Mouse (Mus musculus): ENCODE measurements around the gene Olfr1054. TPM values are rescaled to one million over a fixed set of nuclear protein-coding genes. Genes with fewer than 3 reads are reported as not detected.
"Not testable (repeated sequence)": the region's sequence is repeated elsewhere in the genome, so short reads cannot be mapped to it uniquely, and the experiment has no call there.

Olfr1054 gene
- polyA plus RNA-seq (2014; fragmentation: Nextera tagmentation; extraction: Ambion mirVana): not detected in 2 replicates

DNA sequence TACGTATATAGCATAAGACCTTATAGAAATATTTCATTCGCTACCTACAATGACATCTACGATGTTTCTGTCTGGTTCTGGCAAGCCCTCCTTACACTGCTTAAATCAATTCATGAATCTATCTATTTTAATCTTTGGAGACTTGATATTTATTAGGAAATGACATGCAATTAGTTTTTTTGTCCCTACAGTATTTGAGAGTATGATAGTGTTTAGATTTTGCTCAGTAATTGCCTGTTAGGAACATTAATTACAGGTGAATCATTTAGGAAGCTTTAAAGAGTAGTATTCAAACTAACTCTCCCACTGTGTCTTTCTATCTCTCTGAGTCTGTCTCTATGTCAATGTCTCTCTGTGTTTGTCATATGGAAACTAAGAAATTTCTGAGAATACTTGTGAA, at the start of gene Olfr1054:
Gene Olfr1054, minus strand, starts transcription at position 101 of the 400 bp plus-strand sequence.
- Histone ChIP-seq H3K27me3 (ENCODE audit: insufficient read depth, low read length) (no peaks in the 10 kb centered on the region), H3K4me2 (no peak within 1 kb of the TSS), H3K9me3 (ENCODE audit: low read depth, low read length) (no peaks in the 10 kb centered on the region), H3K4me1 (ENCODE audit: insufficient read depth) (no peaks in the 10 kb centered on the region), H3K27ac (ENCODE audit: low read depth) (no peak within 1 kb of the TSS), H3K9ac (no peak within 1 kb of the TSS), H3K4me3 (ENCODE audit: low read depth, low read length) (no peak within 1 kb of the TSS), H3K36me3 (ENCODE audit: insufficient read depth) (no peaks in the 10 kb centered on the region)
- TF ChIP-seq CTCF (IDR thresholded peaks at IDR 0.05; ENCODE audit: low read depth): no peak
- ATAC-seq (ENCODE audit: insufficient read depth) (no peak), DNase-seq (no peak)
- WGBS: 87% methylated on average over 3 of the region's 3 CpGs

GRCm38 (mm10) chr2:86378293-86378692, 43.1 kb upstream of the Olfr1054 start, which contains the start of gene Olfr1057:
TSS of gene Olfr1057 (minus strand) at chr2:86378393.
- H3K4me3 ChIP-seq (ENCODE audit: low read depth, low read length): no peak within 1 kb of the TSS
- no peak for TF ChIP-seq CTCF (IDR thresholded peaks at IDR 0.05; ENCODE audit: low read depth)

GRCm38 (mm10) chr2:86366342-86366741, 31.1 kb upstream of the Olfr1054 start:
- H3K27me3 ChIP-seq (ENCODE audit: insufficient read depth, low read length); H3K27ac ChIP-seq (ENCODE audit: low read depth); H3K4me3 ChIP-seq (ENCODE audit: low read depth, low read length); H3K4me1 ChIP-seq (ENCODE audit: insufficient read depth); ATAC-seq (ENCODE audit: insufficient read depth); H3K36me3 ChIP-seq (ENCODE audit: insufficient read depth); DNase-seq; H3K4me2 ChIP-seq; H3K9ac ChIP-seq; H3K9me3 ChIP-seq (ENCODE audit: low read depth, low read length): not testable (repeated sequence)
- WGBS: no CpG with 5 or more reads among the region's 6 CpGs

More at GRCm38 (mm10) chr2:86378293-86378692, 43.1 kb upstream of the Olfr1054 start, which contains the start of gene Olfr1057:
- no peak within 1 kb of the TSS for H3K4me2 ChIP-seq
- H3K9me3 ChIP-seq (ENCODE audit: low read depth, low read length): no peaks in the 10 kb centered on the region
- H3K4me1 ChIP-seq (ENCODE audit: insufficient read depth): no peaks in the 10 kb centered on the region
- DNase-seq (no peak), ATAC-seq (ENCODE audit: insufficient read depth) (no peak)
- H3K9ac ChIP-seq: no peak within 1 kb of the TSS
- H3K27me3 ChIP-seq (ENCODE audit: insufficient read depth, low read length): no peaks in the 10 kb centered on the region
- H3K27ac ChIP-seq (ENCODE audit: low read depth): no peak within 1 kb of the TSS
- H3K36me3 ChIP-seq (ENCODE audit: insufficient read depth): no peaks in the 10 kb centered on the region

GRCm38 (mm10) chr2:86362369-86362768, 27.1 kb upstream of the Olfr1054 start, which contains the start of gene Olfr1056:
TSS of gene Olfr1056 (minus strand) at chr2:86362469.
- H3K4me3 ChIP-seq (ENCODE audit: low read depth, low read length): no peak within 1 kb of the TSS
- H3K36me3 ChIP-seq (ENCODE audit: insufficient read depth): no peaks in the 10 kb centered on the region
- no peak for TF ChIP-seq CTCF (IDR thresholded peaks at IDR 0.05; ENCODE audit: low read depth)
- ATAC-seq (ENCODE audit: insufficient read depth): no peak
- H3K9me3 ChIP-seq (ENCODE audit: low read depth, low read length): no peaks in the 10 kb centered on the region
- H3K9ac ChIP-seq: no peak within 1 kb of the TSS
- no peaks in the 10 kb centered on the region for H3K27me3 ChIP-seq (ENCODE audit: insufficient read depth, low read length)
- no peak within 1 kb of the TSS for H3K27ac ChIP-seq (ENCODE audit: low read depth)
- DNase-seq: no peak
- no peak within 1 kb of the TSS for H3K4me2 ChIP-seq
- H3K4me1 ChIP-seq (ENCODE audit: insufficient read depth): no peaks in the 10 kb centered on the region

GRCm38 (mm10) chr2:86351751-86352150, 16.5 kb upstream of the Olfr1054 start:
- H3K4me1 ChIP-seq (ENCODE audit: insufficient read depth); H3K4me3 ChIP-seq (ENCODE audit: low read depth, low read length); H3K4me2 ChIP-seq; H3K9me3 ChIP-seq (ENCODE audit: low read depth, low read length); H3K27me3 ChIP-seq (ENCODE audit: insufficient read depth, low read length); H3K36me3 ChIP-seq (ENCODE audit: insufficient read depth); ATAC-seq (ENCODE audit: insufficient read depth); H3K9ac ChIP-seq; H3K27ac ChIP-seq (ENCODE audit: low read depth): not testable (repeated sequence)
- WGBS: 85% methylated on average over 1 of the region's 1 CpGs
- peak; percentile 1 for DNase-seq

DNA sequence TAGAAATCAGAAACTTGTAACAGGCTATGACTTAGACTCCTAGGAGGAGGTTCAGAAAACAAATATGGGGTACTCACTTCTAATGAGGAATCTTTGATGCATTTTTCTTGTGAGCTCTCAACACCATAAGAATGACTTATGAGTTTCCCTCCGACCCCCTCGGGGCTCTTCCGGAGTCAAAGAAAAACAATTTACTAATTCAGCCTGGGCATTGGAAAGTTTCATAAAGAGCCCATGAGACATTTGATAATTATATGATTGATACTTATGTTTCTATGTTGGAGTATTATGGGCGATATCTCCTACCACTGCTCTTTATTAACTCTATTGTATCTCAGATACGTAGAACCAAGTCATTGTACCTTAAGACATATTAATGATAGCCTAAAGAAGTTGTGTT, 15.0 kb upstream of the Olfr1054 start, which contains the start of gene Olfr1055:
Gene Olfr1055, minus strand, starts transcription at position 101 of the 400 bp plus-strand sequence.
- WGBS: 80% methylated on average over 5 of the region's 5 CpGs
- Histone ChIP-seq H3K4me3 (ENCODE audit: low read depth, low read length) (no peak within 1 kb of the TSS), H3K4me1 (ENCODE audit: insufficient read depth) (no peaks in the 10 kb centered on the region), H3K36me3 (ENCODE audit: insufficient read depth) (no peaks in the 10 kb centered on the region), H3K4me2 (no peak within 1 kb of the TSS), H3K9me3 (ENCODE audit: low read depth, low read length) (no peaks in the 10 kb centered on the region), H3K9ac (no peak within 1 kb of the TSS), H3K27me3 (ENCODE audit: insufficient read depth, low read length) (no peaks in the 10 kb centered on the region), H3K27ac (ENCODE audit: low read depth) (no peak within 1 kb of the TSS)
- ATAC-seq (ENCODE audit: insufficient read depth) (no peak), DNase-seq (no peak)
- TF ChIP-seq CTCF (IDR thresholded peaks at IDR 0.05; ENCODE audit: low read depth): no peak

DNA sequence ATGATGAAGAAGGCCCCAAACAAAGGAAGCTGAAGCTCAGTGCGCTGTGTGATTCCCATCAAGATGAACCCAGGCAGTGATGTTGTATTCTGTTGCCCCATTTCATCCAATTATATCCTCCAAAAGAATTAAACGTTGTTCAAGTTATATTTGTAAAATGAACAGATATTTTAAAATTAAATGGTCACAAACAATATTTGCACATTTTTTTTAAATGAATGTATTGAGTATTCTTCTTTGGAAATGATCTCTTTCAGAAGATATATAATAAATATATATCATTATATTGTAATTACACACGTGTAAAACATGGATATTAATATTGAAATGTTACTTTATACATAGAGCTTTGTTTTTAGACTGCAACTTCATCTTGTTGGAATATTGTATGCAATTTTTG, 20.0 kb downstream of the Olfr1054 start, which contains the start of gene Olfr1053:
Gene Olfr1053, minus strand, starts transcription at position 101 of the 400 bp plus-strand sequence.
- H3K4me3 ChIP-seq (ENCODE audit: low read depth, low read length): no peak within 1 kb of the TSS
- H3K36me3 ChIP-seq (ENCODE audit: insufficient read depth): no peaks in the 10 kb centered on the region
- no peak within 1 kb of the TSS for H3K9ac ChIP-seq
- H3K27me3 ChIP-seq (ENCODE audit: insufficient read depth, low read length): no peaks in the 10 kb centered on the region
- ATAC-seq (ENCODE audit: insufficient read depth) (no peak), DNase-seq (no peak)
- no peak for TF ChIP-seq CTCF (IDR thresholded peaks at IDR 0.05; ENCODE audit: low read depth)
- 60% methylated on average over 3 of the region's 3 CpGs for WGBS
- no peak within 1 kb of the TSS for H3K4me2 ChIP-seq
- H3K9me3 ChIP-seq (ENCODE audit: low read depth, low read length): no peaks in the 10 kb centered on the region
- H3K4me1 ChIP-seq (ENCODE audit: insufficient read depth): no peaks in the 10 kb centered on the region
- H3K27ac ChIP-seq (ENCODE audit: low read depth): no peak within 1 kb of the TSS

DNA sequence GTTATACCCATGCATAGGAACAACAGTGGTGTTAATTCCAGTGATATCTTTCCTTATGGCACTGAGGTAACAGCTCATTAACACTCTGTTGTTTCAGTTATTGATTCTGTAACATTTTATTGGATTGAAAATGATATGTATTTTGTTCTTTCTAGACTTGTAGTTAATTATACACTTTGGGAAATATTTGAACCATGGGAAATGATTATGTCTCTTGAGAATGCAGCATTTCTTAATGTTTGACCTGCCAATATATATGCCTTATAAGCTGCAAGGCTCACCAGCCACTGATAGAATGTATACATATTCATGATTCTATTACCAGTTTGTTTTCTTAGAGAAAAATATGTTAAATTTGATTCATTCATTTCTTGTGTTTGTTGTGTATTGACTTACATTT, 43.1 kb downstream of the Olfr1054 start, which contains the start of gene Olfr1052:
Gene Olfr1052, plus strand, starts transcription at position 301 of the 400 bp plus-strand sequence.
- no peak within 1 kb of the TSS for H3K9ac ChIP-seq
- no peaks in the 10 kb centered on the region for H3K36me3 ChIP-seq (ENCODE audit: insufficient read depth)
- no peak within 1 kb of the TSS for H3K4me2 ChIP-seq
- DNase-seq: no peak
- no peaks in the 10 kb centered on the region for H3K4me1 ChIP-seq (ENCODE audit: insufficient read depth)
- no peak within 1 kb of the TSS for H3K4me3 ChIP-seq (ENCODE audit: low read depth, low read length)
- TF ChIP-seq CTCF (IDR thresholded peaks at IDR 0.05; ENCODE audit: low read depth): no peak
- H3K27ac ChIP-seq (ENCODE audit: low read depth): no peak within 1 kb of the TSS
- no peaks in the 10 kb centered on the region for H3K9me3 ChIP-seq (ENCODE audit: low read depth, low read length)
- ATAC-seq (ENCODE audit: insufficient read depth): no peak
- no peaks in the 10 kb centered on the region for H3K27me3 ChIP-seq (ENCODE audit: insufficient read depth, low read length)

Other genes starting within 250 kb of the Olfr1054 start
- gene Olfr1037, start 248.0 kb downstream of the Olfr1054 start, polyA plus RNA-seq (2014; fragmentation: Nextera tagmentation; extraction: Ambion mirVana): not detected in 2 replicates
- gene Olfr1039, start 199.5 kb downstream of the Olfr1054 start, polyA plus RNA-seq (2014; fragmentation: Nextera tagmentation; extraction: Ambion mirVana): not detected in 2 replicates
- gene Olfr1040, start 188.7 kb downstream of the Olfr1054 start, polyA plus RNA-seq (2014; fragmentation: Nextera tagmentation; extraction: Ambion mirVana): not detected in 2 replicates
- gene Olfr1042, start 173.6 kb downstream of the Olfr1054 start, polyA plus RNA-seq (2014; fragmentation: Nextera tagmentation; extraction: Ambion mirVana): not detected in 2 replicates
- gene Olfr1043, start 167.9 kb downstream of the Olfr1054 start, polyA plus RNA-seq (2014; fragmentation: Nextera tagmentation; extraction: Ambion mirVana): not detected in 2 replicates
- not detected in 2 replicates for gene Olfr1044, start 157.6 kb downstream of the Olfr1054 start, polyA plus RNA-seq (2014; fragmentation: Nextera tagmentation; extraction: Ambion mirVana)
- gene Olfr52, start 149.8 kb downstream of the Olfr1054 start, polyA plus RNA-seq (2014; fragmentation: Nextera tagmentation; extraction: Ambion mirVana): not detected in 2 replicates
- not detected in 2 replicates for gene Olfr1045, start 132.4 kb downstream of the Olfr1054 start, polyA plus RNA-seq (2014; fragmentation: Nextera tagmentation; extraction: Ambion mirVana)
- not detected in 2 replicates for gene Olfr1046, start 116.1 kb downstream of the Olfr1054 start, polyA plus RNA-seq (2014; fragmentation: Nextera tagmentation; extraction: Ambion mirVana)
- not detected in 2 replicates for gene Olfr1047, start 104.0 kb downstream of the Olfr1054 start, polyA plus RNA-seq (2014; fragmentation: Nextera tagmentation; extraction: Ambion mirVana)
- gene Olfr1048, start 95.1 kb downstream of the Olfr1054 start, polyA plus RNA-seq (2014; fragmentation: Nextera tagmentation; extraction: Ambion mirVana): not detected in 2 replicates
- not detected in 2 replicates for gene Olfr1049, start 77.1 kb downstream of the Olfr1054 start, polyA plus RNA-seq (2014; fragmentation: Nextera tagmentation; extraction: Ambion mirVana)
- gene Olfr1051, start 56.3 kb downstream of the Olfr1054 start, polyA plus RNA-seq (2014; fragmentation: Nextera tagmentation; extraction: Ambion mirVana): not detected in 2 replicates
- not detected in 2 replicates for gene Olfr1052, start 43.0 kb downstream of the Olfr1054 start, polyA plus RNA-seq (2014; fragmentation: Nextera tagmentation; extraction: Ambion mirVana)
- gene Olfr1053, start 20.1 kb downstream of the Olfr1054 start, polyA plus RNA-seq (2014; fragmentation: Nextera tagmentation; extraction: Ambion mirVana): not detected in 2 replicates
- gene Olfr1055, start 14.9 kb upstream of the Olfr1054 start, polyA plus RNA-seq (2014; fragmentation: Nextera tagmentation; extraction: Ambion mirVana): not detected in 2 replicates
- gene Olfr1056, start 27.0 kb upstream of the Olfr1054 start, polyA plus RNA-seq (2014; fragmentation: Nextera tagmentation; extraction: Ambion mirVana): not detected in 2 replicates
- not detected in 2 replicates for gene Olfr1057, start 43.0 kb upstream of the Olfr1054 start, polyA plus RNA-seq (2014; fragmentation: Nextera tagmentation; extraction: Ambion mirVana)
- not detected in 2 replicates for gene Olfr1058, start 53.1 kb upstream of the Olfr1054 start, polyA plus RNA-seq (2014; fragmentation: Nextera tagmentation; extraction: Ambion mirVana)
- not detected in 2 replicates for gene Olfr1061, start 78.6 kb upstream of the Olfr1054 start, polyA plus RNA-seq (2014; fragmentation: Nextera tagmentation; extraction: Ambion mirVana)
- gene Olfr1062, start 91.3 kb upstream of the Olfr1054 start, polyA plus RNA-seq (2014; fragmentation: Nextera tagmentation; extraction: Ambion mirVana): not detected in 2 replicates
- gene Olfr1065, start 115.2 kb upstream of the Olfr1054 start, polyA plus RNA-seq (2014; fragmentation: Nextera tagmentation; extraction: Ambion mirVana): not detected in 2 replicates
- gene Olfr1066, start 120.8 kb upstream of the Olfr1054 start, polyA plus RNA-seq (2014; fragmentation: Nextera tagmentation; extraction: Ambion mirVana): not detected in 2 replicates
- gene Olfr228, start 152.0 kb upstream of the Olfr1054 start, polyA plus RNA-seq (2014; fragmentation: Nextera tagmentation; extraction: Ambion mirVana): not detected in 2 replicates
- not detected in 2 replicates for gene Olfr1076, start 173.0 kb upstream of the Olfr1054 start, polyA plus RNA-seq (2014; fragmentation: Nextera tagmentation; extraction: Ambion mirVana)
- gene Olfr1079, start 207.0 kb upstream of the Olfr1054 start, polyA plus RNA-seq (2014; fragmentation: Nextera tagmentation; extraction: Ambion mirVana): not detected in 2 replicates
- gene Olfr1080, start 222.8 kb upstream of the Olfr1054 start, polyA plus RNA-seq (2014; fragmentation: Nextera tagmentation; extraction: Ambion mirVana): not detected in 2 replicates

All from lung, embryonic 14.5 days (tissue).